Mouse (Mus musculus) lung, adult 10 weeks (tissue): ENCODE measurements around the gene Rcan3. TPM values are rescaled to one million over a fixed set of nuclear protein-coding genes. Genes with fewer than 3 reads are reported as not detected.

ENCODE experiments used
- polyA plus RNA-seq: library from polyadenylated mRNA; stranded (reverse); fragments of 350-450 nt; fragmentation: Illumina TruSeq; extraction: RNeasy Lipid Tissue Mini Kit (QIAGEN cat#74804); gene quantifications from one replicate; pipeline ENCODE4 v1.2.3, GENCODE M21; 2014; ENCODE audit warnings: low read depth, low replicate concordance; ENCODE audit not compliant: insufficient read depth

Rcan3 gene
- polyA plus RNA-seq = 6.5 TPM

DNA sequence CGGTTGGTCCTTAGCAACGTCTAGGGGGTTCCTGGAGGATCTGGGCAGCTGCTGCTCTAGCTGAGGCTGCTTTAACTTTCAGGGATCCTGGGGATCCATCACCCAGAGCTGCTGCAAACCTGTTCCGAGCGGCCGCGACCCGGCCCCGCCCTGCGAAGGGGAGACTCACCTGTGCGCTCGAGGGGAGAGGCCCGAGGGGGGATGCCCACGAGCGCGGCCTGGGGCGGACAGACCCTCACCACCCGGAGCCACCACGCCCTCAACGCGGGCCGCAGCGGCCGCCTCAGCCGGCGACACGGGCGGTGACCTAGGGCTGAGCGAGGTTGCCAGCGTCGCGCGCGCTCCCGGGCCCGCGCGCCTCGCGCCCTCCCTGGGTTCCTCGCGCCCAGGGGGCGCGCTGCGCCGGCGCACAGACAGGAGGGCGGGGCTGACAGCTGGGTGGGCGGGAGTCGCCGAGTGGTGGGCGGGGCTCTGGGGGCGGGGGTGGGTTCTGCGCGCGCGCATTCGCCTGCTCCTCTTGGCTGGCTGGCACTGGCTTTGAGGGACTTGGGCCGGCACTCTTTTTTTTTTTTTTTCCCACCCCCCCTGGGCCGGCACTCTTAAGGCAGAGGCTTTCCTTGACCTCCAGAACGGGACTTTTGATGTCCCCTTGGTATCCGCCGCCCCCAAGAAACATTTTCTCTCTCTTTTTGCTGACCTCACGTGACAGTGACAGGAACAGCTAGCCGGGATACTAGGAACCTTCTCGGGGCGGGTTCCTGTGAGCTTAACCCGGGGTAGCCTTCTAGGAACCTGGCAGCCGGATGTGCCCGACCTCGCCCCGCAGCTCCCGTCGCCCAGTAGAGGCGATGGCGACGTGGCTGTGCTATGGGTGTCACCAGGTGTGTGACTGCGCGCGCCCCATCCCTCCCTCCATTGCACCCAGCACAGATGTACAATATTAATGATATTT is at the start of gene Rcan3:
Gene Rcan3 (minus strand): TSS at position 411 of the 952 bp plus-strand sequence.

GRCm38 (mm10) chr4:135397991-135398390 is 35.7 kb downstream of the Rcan3 start, which contains the start of gene Ncmap:
TSS of gene Ncmap (minus strand) at chr4:135398227.

Other genes with a start within 250 kb of the Rcan3 start
- gene Clic4, start 161.0 kb downstream of the Rcan3 start, polyA plus RNA-seq = 188 TPM
- gene Srrm1, start 80.5 kb downstream of the Rcan3 start, polyA plus RNA-seq = 27.1 TPM
- gene Ncmap, start 35.6 kb downstream of the Rcan3 start, polyA plus RNA-seq = 2.2 TPM
- gene Stpg1, start 60.9 kb upstream of the Rcan3 start, polyA plus RNA-seq = 0.81 TPM
- 19.9 TPM for gene Nipal3, start 61.2 kb upstream of the Rcan3 start, polyA plus RNA-seq
- 0.08 TPM for gene Grhl3, start 139.8 kb upstream of the Rcan3 start, polyA plus RNA-seq